Mouse (Mus musculus): ENCODE results near the gene Btbd35f15.
"Not testable (repeated sequence)": the region's sequence is repeated elsewhere in the genome, so short reads cannot be mapped to it uniquely, and the experiment has no call there.

Gene Btbd35f15

DNA sequence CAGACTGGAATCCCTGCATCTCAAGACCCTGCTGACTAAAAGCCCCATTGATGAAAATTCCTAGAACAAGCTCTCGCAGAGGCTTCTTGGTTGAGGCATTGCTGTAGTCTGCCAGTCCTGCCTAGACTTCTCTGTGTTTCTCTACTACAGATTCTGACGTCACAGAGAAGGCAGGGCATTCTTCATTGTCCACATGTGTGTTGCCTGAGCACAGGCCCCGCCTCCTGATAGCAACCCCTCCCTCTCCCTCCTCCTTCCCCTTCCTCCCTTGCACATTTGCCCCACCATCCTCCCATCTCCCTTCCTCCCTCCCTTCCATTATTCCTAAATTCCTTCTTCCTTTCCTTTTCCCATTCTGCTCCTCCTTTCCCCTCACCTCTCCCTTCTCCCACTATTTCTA, at the start of gene Btbd35f15:
Gene Btbd35f15, minus strand, starts transcription at position 101 of the 400 bp plus-strand sequence.
- not testable (repeated sequence) for DNase-seq (ENCODE audit: low spot score)

Data from ovary, postnatal 14 days (tissue).